Mouse (Mus musculus): ENCODE data around the gene Cnn3. TPM values are rescaled to one million over a fixed set of nuclear protein-coding genes. Genes with fewer than 3 reads are reported as not detected.
A peak's percentile ranks its signal among the peaks of the same experiment; 100 is the strongest.

The Cnn3 gene
- 679 and 695 TPM in 2 replicates for polyA plus RNA-seq (2014; fragmentation: Nextera tagmentation; extraction: Ambion mirVana)

GRCm38 (mm10) chr3:121425861-121426620 lies at the start of gene Cnn3:
Gene Cnn3, plus strand, starts transcription at chr3:121426497.
- Histone ChIP-seq H3K4me1 (ENCODE audit: control insufficient read depth, insufficient read depth, low read length) (peaks cover 22% of the 10 kb centered on the region), H3K9me3 (ENCODE audit: control insufficient read depth, low read depth, low read length) (no peaks in the 10 kb centered on the region), H3K27ac (ENCODE audit: low read length) (peak within 1 kb of the TSS; percentile 99), H3K27me3 (ENCODE audit: control insufficient read depth, insufficient read depth, low read length) (no peaks in the 10 kb centered on the region), H3K36me3 (ENCODE audit: control insufficient read depth, insufficient read depth, low read length) (no peaks in the 10 kb centered on the region), H3K4me3 (ENCODE audit: low read depth, low read length) (peak within 1 kb of the TSS; percentile 84), H3K9ac (replicated peaks; ENCODE audit: low read depth, low read length) (peak within 1 kb of the TSS; percentile 97), H3K4me2 (replicated peaks; ENCODE audit: low read depth, low read length) (peak within 1 kb of the TSS; percentile 90)
- 1% methylated on average over 57 of the region's 66 CpGs for WGBS
- peak; percentile 93 for ATAC-seq (ENCODE audit: insufficient number of reproducible peaks, insufficient read depth, low FRiP score, low read depth)

GRCm38 (mm10) chr3:121378708-121379612 lies 47.3 kb upstream of the Cnn3 start:
- Histone ChIP-seq H3K4me3 (ENCODE audit: low read depth, low read length) (no peak overlapping the region), H3K36me3 (ENCODE audit: control insufficient read depth, insufficient read depth, low read length) (no peaks in the 10 kb centered on the region), H3K4me2 (replicated peaks; ENCODE audit: low read depth, low read length) (no peak overlapping the region), H3K27me3 (ENCODE audit: control insufficient read depth, insufficient read depth, low read length) (no peaks in the 10 kb centered on the region), H3K9ac (replicated peaks; ENCODE audit: low read depth, low read length) (no peak overlapping the region), H3K9me3 (ENCODE audit: control insufficient read depth, low read depth, low read length) (no peaks in the 10 kb centered on the region), H3K27ac (ENCODE audit: low read length) (no peak overlapping the region), H3K4me1 (ENCODE audit: control insufficient read depth, insufficient read depth, low read length) (peaks cover 4% of the 10 kb centered on the region; the same call in 1 of the 2 replicates)
- ATAC-seq (ENCODE audit: insufficient number of reproducible peaks, insufficient read depth, low FRiP score, low read depth): no peak
- WGBS: 64% methylated on average over 15 of the region's 15 CpGs

GRCm38 (mm10) chr3:121379699-121380098 lies 46.6 kb upstream of the Cnn3 start:
- WGBS: 86% methylated on average over 5 of the region's 5 CpGs
- Histone ChIP-seq H3K9me3 (ENCODE audit: control insufficient read depth, low read depth, low read length) (no peaks in the 10 kb centered on the region), H3K27ac (ENCODE audit: low read length) (no peak overlapping the region), H3K36me3 (ENCODE audit: control insufficient read depth, insufficient read depth, low read length) (no peaks in the 10 kb centered on the region), H3K4me2 (replicated peaks; ENCODE audit: low read depth, low read length) (no peak overlapping the region), H3K9ac (replicated peaks; ENCODE audit: low read depth, low read length) (no peak overlapping the region), H3K27me3 (ENCODE audit: control insufficient read depth, insufficient read depth, low read length) (no peaks in the 10 kb centered on the region), H3K4me3 (ENCODE audit: low read depth, low read length) (no peak overlapping the region), H3K4me1 (ENCODE audit: control insufficient read depth, insufficient read depth, low read length) (peaks cover 4% of the 10 kb centered on the region; the same call in 1 of the 2 replicates)
- no peak for ATAC-seq (ENCODE audit: insufficient number of reproducible peaks, insufficient read depth, low FRiP score, low read depth)

- Histone ChIP-seq H3K4me3 (ENCODE audit: low read depth, low read length) (no peak overlapping the region), H3K36me3 (ENCODE audit: control insufficient read depth, insufficient read depth, low read length) (no peaks in the 10 kb centered on the region), H3K9me3 (ENCODE audit: control insufficient read depth, low read depth, low read length) (no peaks in the 10 kb centered on the region), H3K9ac (replicated peaks; ENCODE audit: low read depth, low read length) (no peak overlapping the region), H3K4me1 (ENCODE audit: control insufficient read depth, insufficient read depth, low read length) (0 out of 2 replicates have a peak, but pooled peaks cover 5% of the 10 kb centered on the region), H3K4me2 (replicated peaks; ENCODE audit: low read depth, low read length) (no peak overlapping the region), H3K27me3 (ENCODE audit: control insufficient read depth, insufficient read depth, low read length) (no peaks in the 10 kb centered on the region), H3K27ac (ENCODE audit: low read length) (no peak overlapping the region)
- ATAC-seq (ENCODE audit: insufficient number of reproducible peaks, insufficient read depth, low FRiP score, low read depth): no peak
- WGBS: 77% methylated on average over 3 of the region's 3 CpGs
Measured at GRCm38 (mm10) chr3:121387471-121388009, 38.8 kb upstream of the Cnn3 start.

GRCm38 (mm10) chr3:121389366-121389765 lies 36.9 kb upstream of the Cnn3 start:
- Histone ChIP-seq H3K4me3 (ENCODE audit: low read depth, low read length) (no peak overlapping the region), H3K4me2 (replicated peaks; ENCODE audit: low read depth, low read length) (no peak overlapping the region), H3K9ac (replicated peaks; ENCODE audit: low read depth, low read length) (no peak overlapping the region), H3K9me3 (ENCODE audit: control insufficient read depth, low read depth, low read length) (no peaks in the 10 kb centered on the region), H3K27ac (ENCODE audit: low read length) (peak overlapping the region; percentile 56), H3K27me3 (ENCODE audit: control insufficient read depth, insufficient read depth, low read length) (no peaks in the 10 kb centered on the region), H3K36me3 (ENCODE audit: control insufficient read depth, insufficient read depth, low read length) (no peaks in the 10 kb centered on the region), H3K4me1 (ENCODE audit: control insufficient read depth, insufficient read depth, low read length) (0 out of 2 replicates have a peak, but pooled peaks cover 5% of the 10 kb centered on the region)
- ATAC-seq (ENCODE audit: insufficient number of reproducible peaks, insufficient read depth, low FRiP score, low read depth): no peak
- 72% methylated on average over 8 of the region's 8 CpGs for WGBS

- no peaks in the 10 kb centered on the region for H3K27me3 ChIP-seq (ENCODE audit: control insufficient read depth, insufficient read depth, low read length)
- H3K4me2 ChIP-seq (replicated peaks; ENCODE audit: low read depth, low read length): peak overlapping the region; percentile 32
- H3K9ac ChIP-seq (replicated peaks; ENCODE audit: low read depth, low read length): no peak overlapping the region
- H3K4me1 ChIP-seq (ENCODE audit: control insufficient read depth, insufficient read depth, low read length): 0 out of 2 replicates have a peak, but pooled peaks cover 5% of the 10 kb centered on the region
- H3K36me3 ChIP-seq (ENCODE audit: control insufficient read depth, insufficient read depth, low read length): no peaks in the 10 kb centered on the region
- H3K9me3 ChIP-seq (ENCODE audit: control insufficient read depth, low read depth, low read length): no peaks in the 10 kb centered on the region
- peak overlapping the region; percentile 56 for H3K27ac ChIP-seq (ENCODE audit: low read length)
- H3K4me3 ChIP-seq (ENCODE audit: low read depth, low read length): no peak overlapping the region
- WGBS: 15% methylated on average over 17 of the region's 17 CpGs
- peak; percentile 50; the same call in 1 of the 2 replicates for ATAC-seq (ENCODE audit: insufficient number of reproducible peaks, insufficient read depth, low FRiP score, low read depth)
Measured at GRCm38 (mm10) chr3:121389860-121390530, 36.3 kb upstream of the Cnn3 start.

GRCm38 (mm10) chr3:121390724-121391123 lies 35.6 kb upstream of the Cnn3 start:
- Histone ChIP-seq H3K27me3 (ENCODE audit: control insufficient read depth, insufficient read depth, low read length) (no peaks in the 10 kb centered on the region), H3K4me3 (ENCODE audit: low read depth, low read length) (no peak overlapping the region), H3K9me3 (ENCODE audit: control insufficient read depth, low read depth, low read length) (no peaks in the 10 kb centered on the region), H3K4me1 (ENCODE audit: control insufficient read depth, insufficient read depth, low read length) (0 out of 2 replicates have a peak, but pooled peaks cover 6% of the 10 kb centered on the region), H3K27ac (ENCODE audit: low read length) (peak overlapping the region; percentile 56), H3K4me2 (replicated peaks; ENCODE audit: low read depth, low read length) (peak overlapping the region; percentile 32), H3K9ac (replicated peaks; ENCODE audit: low read depth, low read length) (no peak overlapping the region), H3K36me3 (ENCODE audit: control insufficient read depth, insufficient read depth, low read length) (no peaks in the 10 kb centered on the region)
- ATAC-seq (ENCODE audit: insufficient number of reproducible peaks, insufficient read depth, low FRiP score, low read depth): peak; percentile 55; the same call in 1 of the 2 replicates
- 33% methylated on average over 7 of the region's 7 CpGs for WGBS
